Mouse (Mus musculus) cerebellum, adult 2 months (tissue): ENCODE data around the gene Lor.

Source experiments
- CTCF ChIP-seq: fragments of 200-500 bp; IDR thresholded peaks from 2 replicates; pipeline ENCODE4 v1.5.1; 2011; ENCODE audit warnings: low read depth, mild to moderate bottlenecking, control low read depth, low read length, moderate library complexity, borderline replicate concordance; ENCODE audit not compliant: insufficient read depth
- POLR2A ChIP-seq: fragments of 200-500 bp; IDR thresholded peaks from 2 replicates; pipeline ENCODE4 v1.6.1; 2011; ENCODE audit warnings: low read length, control low read depth, borderline replicate concordance; ENCODE audit not compliant: insufficient read depth

- no peak for TF ChIP-seq POLR2A
- no peak for TF ChIP-seq CTCF
Observed at GRCm38 (mm10) chr3:92083042-92083441, at the start of gene Lor.
